Mouse (Mus musculus) liver, embryonic 11.5 days (tissue): ENCODE measurements around the gene Nell1. TPM values are rescaled to one million over a fixed set of nuclear protein-coding genes. Genes with fewer than 3 reads are reported as not detected.

Source experiments
- ATAC-seq: fragments of 200-750 bp; cut with Nextera tagmentation; replicated peaks from 2 replicates; pipeline ENCODE4 v1.8.0; 2017; ENCODE audit warnings: moderate number of reproducible peaks, mild to moderate bottlenecking, moderate TSS enrichment, moderate library complexity; ENCODE audit not compliant: low FRiP score
- DNase-seq: peaks from one replicate; pipeline ENCODE4 v3.0.0-alpha.2; 2017; ENCODE audit warnings: low spot score
- H3K27ac ChIP-seq: fragments of 300-500 bp; sonication (generic); 2 replicates; pipeline ENCODE4 v1.5.1; 2014; ENCODE audit warnings: mild to moderate bottlenecking, low read depth, low read length, control low read depth
- H3K27me3 ChIP-seq: fragments of 300-500 bp; sonication (generic); replicated peaks from 2 replicates; pipeline ENCODE4 v1.6.1; 2014; ENCODE audit warnings: low read length, mixed read lengths; ENCODE audit not compliant: control insufficient read depth, insufficient read depth
- H3K36me3 ChIP-seq: fragments of 300-500 bp; sonication (generic); 2 replicates; pipeline ENCODE4 v1.6.1; 2014; ENCODE audit warnings: mild to moderate bottlenecking, low read length, moderate library complexity, mixed read lengths; ENCODE audit not compliant: control insufficient read depth, insufficient read depth
- H3K4me1 ChIP-seq: fragments of 300-500 bp; sonication (generic); replicated peaks from 2 replicates; pipeline ENCODE4 v1.6.1; 2014; ENCODE audit warnings: low read length, mixed read lengths; ENCODE audit not compliant: control insufficient read depth, insufficient read depth
- H3K4me2 ChIP-seq: fragments of 300-500 bp; sonication (generic); 2 replicates; pipeline ENCODE4 v1.6.1; 2014; ENCODE audit warnings: mild to moderate bottlenecking, control low read depth, moderate library complexity
- H3K4me3 ChIP-seq: fragments of 300-500 bp; sonication (generic); 2 replicates; pipeline ENCODE4 v1.5.1; 2014; ENCODE audit warnings: low read depth, low read length, control low read depth
- H3K9ac ChIP-seq: fragments of 300-500 bp; sonication (generic); 2 replicates; pipeline ENCODE4 v1.6.1; 2014; ENCODE audit warnings: low read depth, low read length, control low read depth
- H3K9me3 ChIP-seq: fragments of 300-500 bp; sonication (generic); 2 replicates; pipeline ENCODE4 v1.6.1; 2016; ENCODE audit warnings: low read length, inconsistent platforms, mixed read lengths; ENCODE audit not compliant: control insufficient read depth
- whole genome bisulfite sequencing: fragments of 180-500 bp; shearing (Covaris S2); extraction: QIAGEN DNeasy Blood & Tissue Kit; methylation state at CpG from one replicate; pipeline ENCODE4 v1.1.7; 2014; 5-methylcytosine and 5-hydroxymethylcytosine counted together
- polyA plus RNA-seq: library from polyadenylated mRNA; unstranded; fragments of >200 nt; fragmentation: Nextera tagmentation; extraction: Ambion mirVana; gene quantifications from 2 replicates; pipeline ENCODE4 v1.2.1, GENCODE M21; 2014

Nell1 gene
- polyA plus RNA-seq, 1 experiment from 2014 or later = 1.7 TPM

DNA sequence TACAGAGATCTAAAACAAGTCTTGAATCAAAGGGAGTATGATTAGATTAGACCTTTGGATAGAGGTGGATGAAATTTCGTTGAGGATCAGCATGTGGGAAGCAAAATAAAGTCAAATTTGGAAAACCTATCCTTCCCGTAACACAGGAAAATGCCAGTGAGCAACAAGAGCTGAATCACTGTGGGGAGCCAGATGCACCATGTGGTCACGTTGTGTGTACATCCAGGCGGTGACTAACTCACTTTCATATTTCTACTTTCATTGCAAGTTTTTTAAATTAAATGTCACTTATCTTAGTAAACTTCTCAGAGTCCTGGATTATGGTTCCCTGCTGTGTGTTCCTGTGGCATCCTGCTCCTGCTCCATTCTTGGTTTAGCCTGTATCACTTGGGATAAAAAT lies 576.8 kb downstream of the Nell1 start:
- 69% methylated on average over 4 of the region's 4 CpGs for WGBS
- no peaks in the 10 kb centered on the region for H3K4me1 ChIP-seq
- no peak overlapping the region for H3K4me2 ChIP-seq
- no peaks in the 10 kb centered on the region for H3K9me3 ChIP-seq
- no peaks in the 10 kb centered on the region for H3K36me3 ChIP-seq
- DNase-seq = no peak
- no peak overlapping the region for H3K9ac ChIP-seq
- H3K27me3 ChIP-seq = no peaks in the 10 kb centered on the region
- no peak overlapping the region for H3K4me3 ChIP-seq
- no peak for ATAC-seq
- H3K27ac ChIP-seq = no peak overlapping the region

DNA sequence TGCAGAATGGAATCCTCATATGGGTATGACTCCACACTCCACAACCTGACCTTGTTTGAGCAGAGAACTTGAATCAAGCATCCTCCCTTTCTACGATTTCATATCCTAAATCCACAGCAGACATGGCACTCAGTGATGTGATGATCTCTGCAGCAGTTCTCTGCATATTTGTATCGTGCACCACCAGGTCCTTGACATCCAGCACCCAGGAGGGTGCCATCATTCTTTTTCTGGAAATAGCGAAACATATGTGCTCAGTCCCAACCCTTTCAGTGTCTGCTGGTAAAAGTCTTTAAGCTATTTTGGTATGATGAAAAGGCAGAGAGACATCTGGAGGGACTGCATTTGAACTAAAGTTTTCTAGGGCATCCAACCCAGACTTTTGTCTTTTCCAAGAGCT lies 588.0 kb downstream of the Nell1 start:
- no peak overlapping the region for H3K4me3 ChIP-seq
- ATAC-seq = no peak
- H3K9me3 ChIP-seq = no peaks in the 10 kb centered on the region
- H3K27me3 ChIP-seq = no peaks in the 10 kb centered on the region
- no peak for DNase-seq
- no peaks in the 10 kb centered on the region for H3K36me3 ChIP-seq
- H3K9ac ChIP-seq = no peak overlapping the region
- no peak overlapping the region for H3K27ac ChIP-seq
- H3K4me2 ChIP-seq = no peak overlapping the region
- no peaks in the 10 kb centered on the region for H3K4me1 ChIP-seq
- 75% methylated on average over 3 of the region's 3 CpGs for WGBS

DNA sequence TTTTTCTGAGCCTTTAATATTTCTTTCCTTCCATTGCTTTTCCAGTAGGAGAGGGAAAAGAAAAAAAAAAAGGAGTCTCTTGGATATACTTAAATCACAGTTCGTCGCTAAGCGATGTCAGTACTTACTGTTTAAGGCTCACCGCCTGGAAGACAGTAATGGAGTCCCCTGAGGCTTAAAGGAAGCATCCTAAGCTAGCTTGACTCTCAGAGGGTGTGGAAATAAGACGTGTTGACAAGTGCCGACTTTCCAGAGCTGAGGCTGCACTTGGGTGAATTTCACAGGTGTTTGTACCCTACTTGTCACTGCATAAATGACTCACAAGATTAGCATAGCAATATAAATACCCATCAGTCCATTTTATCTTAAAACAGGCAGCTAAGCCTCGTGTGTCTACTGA lies 599.2 kb downstream of the Nell1 start:
- Histone ChIP-seq H3K4me3 (no peak overlapping the region), H3K27ac (no peak overlapping the region), H3K36me3 (no peaks in the 10 kb centered on the region), H3K27me3 (no peaks in the 10 kb centered on the region), H3K9ac (no peak overlapping the region), H3K9me3 (no peaks in the 10 kb centered on the region), H3K4me1 (no peaks in the 10 kb centered on the region), H3K4me2 (no peak overlapping the region)
- whole genome bisulfite sequencing = 67% methylated on average over 7 of the region's 7 CpGs
- DNase-seq (no peak), ATAC-seq (no peak)

- H3K4me2 ChIP-seq = no peak overlapping the region
- no peaks in the 10 kb centered on the region for H3K36me3 ChIP-seq
- no peak overlapping the region for H3K27ac ChIP-seq
- H3K27me3 ChIP-seq = no peaks in the 10 kb centered on the region
- H3K4me1 ChIP-seq = no peaks in the 10 kb centered on the region
- H3K9me3 ChIP-seq = no peaks in the 10 kb centered on the region
- 65% methylated on average over 8 of the region's 8 CpGs for WGBS
- no peak for DNase-seq
- ATAC-seq = no peak
- no peak overlapping the region for H3K4me3 ChIP-seq
- H3K9ac ChIP-seq = no peak overlapping the region
These were observed 614.2 kb downstream of the Nell1 start for GRCm38 (mm10) chr7:50588642-50589424.

GRCm38 (mm10) chr7:50598890-50599289 lies 624.2 kb downstream of the Nell1 start, which contains the start of gene 4933405O20Rik:
4933405O20Rik (plus strand) TSS chr7:50599190.
- ATAC-seq = no peak
- no peak within 1 kb of the TSS for H3K4me2 ChIP-seq
- no peaks in the 10 kb centered on the region for H3K36me3 ChIP-seq
- H3K27ac ChIP-seq = no peak within 1 kb of the TSS
- H3K4me1 ChIP-seq = no peaks in the 10 kb centered on the region
- H3K4me3 ChIP-seq = no peak within 1 kb of the TSS
- no peak within 1 kb of the TSS for H3K9ac ChIP-seq
- no peaks in the 10 kb centered on the region for H3K27me3 ChIP-seq
- H3K9me3 ChIP-seq = no peaks in the 10 kb centered on the region
- 64% methylated on average over 3 of the region's 3 CpGs for WGBS
- DNase-seq = no peak

DNA sequence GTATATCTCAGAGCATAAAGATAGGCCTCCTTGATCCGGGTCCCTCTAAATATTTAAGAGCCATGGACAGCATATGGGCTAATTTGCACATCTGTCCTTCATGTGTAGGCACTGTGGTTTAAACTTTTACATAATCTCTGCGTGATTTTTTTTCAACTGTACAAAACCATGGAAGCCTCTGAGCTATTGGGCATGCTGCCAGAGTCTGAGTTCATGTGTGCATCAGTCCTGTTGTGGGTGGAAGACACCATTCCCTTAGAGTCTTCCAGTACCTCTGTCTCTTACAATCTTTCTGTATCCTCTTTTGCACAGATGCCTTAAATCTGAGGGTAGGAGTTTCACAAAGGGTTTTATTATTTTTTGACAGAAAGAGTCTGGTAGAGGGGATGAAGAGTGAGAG lies 639.4 kb downstream of the Nell1 start:
- no peak for DNase-seq
- H3K9me3 ChIP-seq = no peaks in the 10 kb centered on the region
- ATAC-seq = no peak
- H3K36me3 ChIP-seq = no peaks in the 10 kb centered on the region
- no peaks in the 10 kb centered on the region for H3K4me1 ChIP-seq
- no peaks in the 10 kb centered on the region for H3K27me3 ChIP-seq
- 72% methylated on average over 2 of the region's 2 CpGs for WGBS
- no peak overlapping the region for H3K4me2 ChIP-seq
- H3K9ac ChIP-seq = no peak overlapping the region
- no peak overlapping the region for H3K27ac ChIP-seq
- no peak overlapping the region for H3K4me3 ChIP-seq

GRCm38 (mm10) chr7:50629186-50629585 lies 654.5 kb downstream of the Nell1 start:
- no peak overlapping the region for H3K4me3 ChIP-seq
- H3K9me3 ChIP-seq = no peaks in the 10 kb centered on the region
- WGBS = 64% methylated on average over 3 of the region's 3 CpGs
- H3K4me2 ChIP-seq = no peak overlapping the region
- H3K4me1 ChIP-seq = no peaks in the 10 kb centered on the region
- H3K27ac ChIP-seq = no peak overlapping the region
- no peaks in the 10 kb centered on the region for H3K36me3 ChIP-seq
- no peaks in the 10 kb centered on the region for H3K27me3 ChIP-seq
- no peak for ATAC-seq
- no peak overlapping the region for H3K9ac ChIP-seq
- no peak for DNase-seq

GRCm38 (mm10) chr7:50633147-50633546 lies 658.5 kb downstream of the Nell1 start:
- no peaks in the 10 kb centered on the region for H3K9me3 ChIP-seq
- H3K9ac ChIP-seq = no peak overlapping the region
- WGBS = 76% methylated on average over 2 of the region's 2 CpGs
- no peak overlapping the region for H3K4me2 ChIP-seq
- no peak for DNase-seq
- no peak for ATAC-seq
- H3K36me3 ChIP-seq = no peaks in the 10 kb centered on the region
- H3K27me3 ChIP-seq = no peaks in the 10 kb centered on the region
- no peaks in the 10 kb centered on the region for H3K4me1 ChIP-seq
- no peak overlapping the region for H3K4me3 ChIP-seq
- no peak overlapping the region for H3K27ac ChIP-seq

DNA sequence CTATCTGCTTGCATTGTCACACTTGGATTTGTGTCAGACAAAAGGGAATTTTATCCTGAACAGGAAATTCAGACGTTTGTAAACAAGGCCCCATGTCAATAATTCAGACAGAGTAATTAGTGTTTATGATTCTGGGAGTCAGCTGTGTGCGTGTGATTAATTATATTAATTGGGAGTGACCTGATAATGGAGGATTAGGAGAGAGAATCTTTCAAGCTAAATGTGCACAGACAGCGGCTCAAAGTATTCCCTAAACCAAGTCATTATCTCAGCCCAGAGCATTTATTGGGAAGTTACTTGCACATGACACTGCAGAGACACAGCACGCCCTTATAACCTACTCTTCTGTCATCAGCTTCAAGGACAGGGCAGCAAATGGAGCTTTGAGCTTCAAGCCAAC lies 697.6 kb downstream of the Nell1 start:
- Histone ChIP-seq H3K4me2 (no peak overlapping the region), H3K36me3 (no peaks in the 10 kb centered on the region), H3K9ac (no peak overlapping the region), H3K4me1 (no peaks in the 10 kb centered on the region), H3K9me3 (no peaks in the 10 kb centered on the region), H3K27me3 (no peaks in the 10 kb centered on the region), H3K27ac (no peak overlapping the region), H3K4me3 (no peak overlapping the region)
- DNase-seq (no peak), ATAC-seq (no peak)
- WGBS = 67% methylated on average over 4 of the region's 4 CpGs
